Mouse (Mus musculus) gastrocnemius, adult 8-10 months (tissue): ENCODE measurements around the gene Rabl2. TPM values are rescaled to one million over a fixed set of nuclear protein-coding genes. Genes with fewer than 3 reads are reported as not detected.

Experiments used
- DNase-seq, 2 experiments: peaks; one replicate each; pipeline ENCODE4 v3.0.0; 2022; ENCODE audit warnings: low spot score in 2 of 2
- total RNA-seq, 4 experiments: library from RNA; stranded (reverse); gene quantifications; 2 replicates each; pipeline ENCODE4 v1.2.4; 2022

Rabl2 gene
- total RNA-seq: 1 to 10 TPM; 2.2 to 3.0 (median 2.6) TPM

DNA sequence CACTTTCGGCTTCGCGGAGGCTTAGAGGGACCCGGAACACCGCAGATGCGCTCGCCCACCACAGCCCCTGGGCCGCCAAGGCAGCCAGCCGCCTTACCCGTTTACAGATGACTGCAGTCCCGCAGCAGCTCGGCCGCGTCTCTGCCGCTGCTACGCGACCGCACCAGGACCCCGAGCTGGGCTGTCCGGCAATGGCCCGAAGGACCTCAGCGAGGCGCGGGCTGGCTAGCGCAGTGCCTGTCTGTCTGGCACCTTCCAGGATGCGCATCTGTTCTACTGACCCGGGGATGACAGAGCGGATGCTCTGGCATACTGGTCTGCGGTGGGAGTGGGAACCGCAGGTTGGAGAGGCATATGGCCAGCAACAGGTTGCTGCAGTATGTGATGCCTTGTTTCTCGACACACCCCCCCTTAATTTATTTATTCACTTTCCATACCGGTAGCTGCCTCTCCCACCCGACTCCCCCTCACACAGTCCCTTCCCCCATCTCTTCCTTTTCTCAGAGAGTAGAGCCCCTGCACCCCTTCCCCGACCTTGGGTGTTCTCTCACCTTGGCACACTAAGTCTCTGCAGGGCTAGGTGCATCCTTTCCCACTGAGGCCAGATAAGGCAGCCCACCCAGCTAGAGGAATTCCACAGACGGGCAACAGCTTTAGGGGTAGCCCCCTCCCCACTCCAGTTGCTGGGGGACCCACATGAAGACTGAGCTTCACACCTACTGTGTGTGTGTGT is at the start of gene Rabl2:
Gene Rabl2, minus strand, starts transcription at position 201 of the 733 bp plus-strand sequence.
- peak; percentile 74 to 78 for DNase-seq

DNA sequence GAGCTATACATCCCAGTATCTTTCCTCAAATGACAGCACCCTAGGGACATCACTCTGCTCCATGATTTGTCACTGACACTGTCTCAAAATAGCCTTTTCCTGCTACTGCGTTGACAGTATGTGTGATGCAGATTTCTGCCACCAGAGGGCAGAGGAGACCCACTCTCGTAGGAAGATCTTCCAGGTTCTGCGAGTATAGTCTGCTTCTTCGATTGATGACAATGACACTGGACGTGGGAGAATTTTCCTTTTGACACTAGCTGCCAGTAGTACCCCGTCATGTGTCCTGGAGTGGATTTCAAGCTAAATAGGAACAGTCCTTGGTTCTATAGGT is 31.9 kb upstream of the Rabl2 start:
- DNase-seq: peak in 1 of 2 experiments; percentile 20

DNA sequence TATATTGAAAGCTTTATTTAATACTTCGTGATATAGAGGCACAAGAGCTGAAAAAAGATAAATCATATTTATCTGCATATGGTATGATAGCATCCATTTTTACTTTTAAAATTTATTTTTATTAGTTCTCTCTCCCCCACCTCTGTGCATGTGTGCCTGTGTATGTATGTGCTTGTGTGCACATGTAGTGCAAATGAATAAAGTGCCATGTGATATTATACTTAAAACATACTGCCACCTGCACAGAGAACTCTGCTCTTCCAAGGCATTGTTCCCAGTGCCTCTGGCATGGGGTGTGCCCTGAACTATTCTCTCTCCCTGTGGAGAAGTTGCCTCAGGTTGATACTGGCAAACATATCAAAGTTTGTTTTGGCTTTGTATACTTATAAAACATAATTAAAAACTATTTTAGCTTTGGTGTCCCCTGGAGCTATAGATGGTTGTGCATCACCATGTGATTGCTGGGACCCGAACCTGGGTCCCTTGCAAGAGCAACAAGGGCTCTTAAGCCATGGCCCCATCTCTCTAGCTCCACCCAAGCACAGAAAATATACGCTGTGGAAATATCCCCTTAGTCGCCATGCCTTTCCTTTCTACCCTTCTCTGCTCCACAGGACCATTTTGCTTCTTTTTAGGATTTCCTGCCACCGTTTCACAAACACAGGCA is 31.4 kb upstream of the Rabl2 start:
- no peak for DNase-seq

DNA sequence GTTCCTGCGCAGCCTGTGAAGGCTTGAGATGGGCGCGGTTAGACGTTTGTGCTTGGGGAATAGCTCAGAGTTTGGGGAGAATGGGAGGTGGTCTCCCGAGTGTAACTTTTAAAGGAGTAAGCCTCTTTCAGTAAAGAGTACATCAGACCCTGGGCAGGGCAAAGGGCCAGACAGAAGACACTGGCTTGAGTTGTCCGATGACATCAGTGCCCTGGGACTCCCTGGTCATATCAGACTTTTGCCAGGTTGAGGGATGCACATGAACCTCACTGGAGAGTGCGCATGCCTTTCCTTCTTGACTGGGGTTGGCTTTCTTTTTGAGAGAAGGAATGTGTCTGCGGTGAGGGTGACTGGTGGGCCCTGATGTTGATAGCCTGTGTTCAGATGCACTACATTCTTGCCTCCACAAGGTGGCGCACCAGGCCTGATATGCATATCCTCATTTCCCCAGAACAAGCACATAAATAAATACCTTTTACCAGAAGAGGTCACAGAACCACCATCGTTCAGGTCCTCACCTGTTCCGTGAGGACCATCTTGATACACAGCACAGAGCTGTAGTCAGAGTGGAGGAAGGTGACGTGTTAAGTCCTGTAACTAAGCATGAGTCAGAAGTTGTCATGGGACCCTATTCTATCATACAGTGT is 30.7 kb upstream of the Rabl2 start:
- DNase-seq: no peak

DNA sequence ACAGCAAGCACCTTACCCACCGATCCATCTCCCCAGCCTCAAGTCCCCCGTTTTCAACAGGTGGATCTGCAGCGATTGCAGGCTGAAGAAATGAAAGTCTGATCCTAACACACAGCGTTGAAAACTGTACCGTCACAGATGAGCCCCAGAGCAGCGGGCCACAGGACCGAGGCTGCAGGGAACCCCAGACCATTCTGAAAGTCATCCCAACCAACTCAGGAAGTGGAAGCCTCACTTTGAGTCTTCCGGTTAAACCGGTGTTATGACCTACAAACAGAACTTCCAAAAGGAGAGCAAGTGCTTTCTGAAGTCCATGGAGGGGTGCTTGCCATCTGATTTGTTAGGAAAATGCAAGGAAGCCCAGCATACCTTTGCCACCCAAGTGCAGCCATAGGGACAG is 16.2 kb upstream of the Rabl2 start:
- no peak for DNase-seq

DNA sequence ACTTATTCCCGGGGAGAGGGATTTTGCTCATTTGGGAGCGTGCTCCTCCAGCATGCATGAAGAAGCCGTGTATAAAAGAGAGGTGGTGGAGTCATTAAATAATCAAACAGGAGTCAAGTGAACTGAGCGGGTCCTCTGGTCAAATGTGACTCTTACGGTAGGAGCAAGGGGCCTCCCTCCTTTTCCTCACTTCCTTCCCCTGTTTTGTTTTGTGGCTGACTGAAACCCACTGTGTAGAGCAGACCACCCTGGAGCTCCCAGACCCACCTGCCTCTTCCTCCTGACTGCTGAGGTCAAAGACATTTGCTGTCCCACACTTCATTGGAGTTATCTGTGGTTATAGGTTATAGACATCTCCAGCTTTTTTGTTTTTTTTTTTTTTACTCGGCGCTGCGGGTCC is 15.8 kb upstream of the Rabl2 start:
- DNase-seq: no peak

DNA sequence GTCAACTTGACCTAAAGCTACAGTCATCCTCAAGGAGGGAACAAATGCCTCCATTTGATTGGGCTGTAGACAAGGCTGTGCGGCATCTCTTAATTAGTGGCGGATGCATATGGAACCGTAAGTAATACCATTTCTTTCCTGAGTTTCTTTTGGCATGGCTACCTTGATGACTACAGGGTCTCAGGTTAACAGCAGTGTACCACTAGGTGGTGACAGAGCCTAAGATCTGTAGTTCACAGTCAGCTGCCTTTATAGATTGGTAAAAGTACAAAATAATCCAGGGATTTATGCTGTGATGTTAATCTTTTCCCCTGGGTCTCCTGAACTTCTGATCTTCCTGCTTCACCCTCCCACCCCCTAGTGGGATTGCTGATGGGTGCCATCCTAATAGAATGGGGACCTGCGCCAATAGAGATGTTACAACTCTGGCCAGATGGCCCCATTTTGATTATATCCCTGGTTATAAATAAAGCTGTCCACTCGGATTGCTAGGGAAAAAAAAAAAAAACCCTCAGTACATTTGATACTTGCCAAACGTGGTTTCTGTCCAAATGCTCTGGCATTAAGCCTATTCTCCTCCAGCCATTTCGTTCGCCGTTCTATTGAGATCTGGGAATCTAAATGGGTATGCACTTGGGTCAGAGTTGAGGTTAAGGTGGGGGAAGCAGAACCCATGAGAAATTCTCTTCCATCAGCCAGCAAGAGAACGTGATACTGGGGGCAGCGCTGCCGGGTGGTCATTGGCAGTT is 14.3 kb upstream of the Rabl2 start:
- no peak for DNase-seq

DNA sequence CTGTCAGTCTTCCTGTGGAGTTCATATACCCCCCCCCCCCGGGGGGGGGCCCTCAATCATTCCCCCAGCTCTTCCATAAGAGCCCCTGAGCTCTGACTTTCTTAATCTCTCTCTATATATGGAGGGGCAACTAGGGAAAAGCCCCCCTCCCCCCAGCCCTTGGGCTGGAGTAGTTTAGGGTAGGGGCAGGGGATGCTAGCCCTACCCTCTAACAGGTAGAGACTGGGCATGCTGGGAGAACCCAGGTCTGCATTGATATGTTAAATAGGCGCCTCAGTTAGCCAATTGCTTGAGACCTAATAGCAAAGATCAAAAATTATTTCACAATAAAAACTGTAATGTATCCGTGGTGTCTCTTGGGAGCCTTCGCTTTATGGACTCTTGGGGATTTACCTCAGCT is 825 bp upstream of the Rabl2 start:
- no peak for DNase-seq

DNA sequence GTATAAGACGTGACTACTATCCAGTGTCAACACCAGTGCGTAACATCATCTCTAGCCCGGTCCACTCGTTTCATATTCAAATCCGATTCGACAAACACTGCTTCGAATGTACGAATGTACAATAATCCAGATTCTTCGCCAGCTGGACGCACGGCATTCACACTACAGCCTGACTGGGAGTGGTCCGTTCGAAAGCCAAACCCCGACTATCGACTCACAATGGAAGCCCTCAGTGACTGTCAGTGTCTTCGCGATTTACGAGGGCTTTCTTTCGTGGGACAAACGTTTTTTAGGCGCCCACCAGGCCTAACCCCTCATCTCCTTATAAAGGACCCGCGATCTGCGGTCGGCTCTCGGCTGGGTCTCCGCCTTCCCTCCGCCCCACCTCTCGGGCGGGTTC is 406 bp downstream of the Rabl2 start:
- DNase-seq: no peak

DNA sequence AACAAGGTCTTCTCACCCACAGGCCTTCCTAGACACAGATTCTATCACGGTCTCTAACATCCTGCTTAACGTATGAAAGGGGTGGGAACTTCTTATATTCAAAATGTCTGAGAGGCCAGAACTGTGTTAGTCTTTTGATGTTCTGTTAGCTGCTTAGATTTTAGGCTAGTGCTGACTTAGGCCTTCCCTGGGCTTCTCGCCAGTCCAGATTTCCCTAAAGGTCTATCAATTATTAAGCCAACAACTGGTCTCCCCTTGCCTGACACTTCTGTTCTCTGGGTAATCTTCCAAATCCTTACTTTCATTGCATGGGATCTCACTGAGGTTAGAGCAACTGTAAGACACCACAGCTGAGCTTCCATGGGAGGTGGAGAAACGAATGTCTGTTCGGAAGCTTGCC is 2.6 kb downstream of the Rabl2 start:
- DNase-seq: no peak

DNA sequence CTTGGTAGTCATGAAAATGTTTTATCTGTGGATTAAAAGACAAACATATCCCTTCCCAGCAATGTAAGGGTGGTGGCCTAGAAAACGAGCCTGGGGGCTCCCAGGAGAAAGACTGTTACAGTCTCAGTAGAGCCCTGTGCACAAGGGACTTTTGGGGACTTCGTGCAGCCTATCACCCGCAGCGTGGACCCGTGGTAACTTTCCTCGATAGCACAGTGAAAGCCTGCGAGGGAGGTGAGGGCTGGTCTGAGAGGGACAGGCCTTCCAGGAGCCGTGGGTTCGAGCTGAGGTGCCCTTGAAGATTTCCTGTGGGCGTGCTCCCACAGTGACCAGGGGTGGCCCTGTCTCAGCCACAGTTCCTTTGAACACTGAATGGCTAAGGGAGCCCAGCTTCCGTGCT is 6.1 kb downstream of the Rabl2 start:
- DNase-seq: no peak

DNA sequence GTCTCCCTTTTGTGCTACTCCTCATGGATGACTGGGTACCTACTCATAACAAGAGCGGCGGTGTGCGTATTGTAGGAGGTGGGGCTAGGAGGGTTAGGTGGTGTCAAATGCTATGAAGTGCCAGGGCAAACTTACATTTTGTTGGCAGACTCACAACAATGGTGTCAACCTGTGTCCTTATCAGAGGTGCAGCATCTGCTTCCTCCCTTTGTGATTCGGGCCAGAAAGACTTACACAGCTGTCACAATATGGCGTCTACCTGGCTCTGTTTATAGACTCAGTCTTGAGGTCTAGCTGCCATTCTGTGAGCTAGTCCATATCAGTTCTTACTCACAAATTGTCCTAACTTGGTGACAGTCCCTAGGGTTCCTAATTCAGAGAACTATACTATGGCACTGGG is 6.6 kb downstream of the Rabl2 start:
- no peak for DNase-seq

DNA sequence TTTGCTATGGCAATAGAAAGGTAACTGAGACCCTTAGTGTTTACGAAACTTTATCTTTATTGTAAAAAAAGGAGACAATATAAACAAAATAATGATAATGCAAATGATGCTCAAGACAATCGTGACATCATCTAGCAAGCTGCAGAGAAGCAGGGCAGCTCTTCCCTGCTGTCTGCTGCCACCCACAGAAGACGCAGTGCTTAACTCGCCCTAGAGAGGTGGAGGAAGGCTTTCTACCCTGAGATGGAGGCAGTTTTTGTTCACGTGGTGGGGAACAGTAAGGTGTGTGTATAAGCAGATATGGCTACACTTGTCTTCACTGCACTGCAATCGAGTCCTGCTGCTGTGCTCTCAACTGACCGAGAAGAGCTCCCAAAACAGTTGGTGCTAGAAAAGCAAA is 9.2 kb downstream of the Rabl2 start:
- no peak for DNase-seq

DNA sequence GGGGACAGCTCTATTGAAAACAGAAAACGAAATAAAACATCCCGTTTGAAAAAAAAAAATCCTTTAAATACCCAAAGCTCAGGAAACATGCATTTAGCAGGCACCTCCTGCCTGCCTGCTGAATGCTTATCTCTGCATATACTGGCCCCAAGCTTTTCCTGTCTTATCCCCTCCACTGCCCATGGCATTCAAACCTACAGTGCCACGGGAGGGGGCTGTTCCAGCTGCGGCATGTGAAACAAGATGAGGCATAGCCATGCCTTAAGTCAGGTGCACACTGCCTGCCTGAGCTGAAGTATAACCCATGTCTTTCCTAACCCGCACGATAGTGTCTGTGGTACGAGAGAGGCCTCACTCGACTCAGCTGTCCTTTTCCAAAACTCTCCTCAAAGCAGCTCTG is 19.6 kb downstream of the Rabl2 start:
- DNase-seq: no peak

DNA sequence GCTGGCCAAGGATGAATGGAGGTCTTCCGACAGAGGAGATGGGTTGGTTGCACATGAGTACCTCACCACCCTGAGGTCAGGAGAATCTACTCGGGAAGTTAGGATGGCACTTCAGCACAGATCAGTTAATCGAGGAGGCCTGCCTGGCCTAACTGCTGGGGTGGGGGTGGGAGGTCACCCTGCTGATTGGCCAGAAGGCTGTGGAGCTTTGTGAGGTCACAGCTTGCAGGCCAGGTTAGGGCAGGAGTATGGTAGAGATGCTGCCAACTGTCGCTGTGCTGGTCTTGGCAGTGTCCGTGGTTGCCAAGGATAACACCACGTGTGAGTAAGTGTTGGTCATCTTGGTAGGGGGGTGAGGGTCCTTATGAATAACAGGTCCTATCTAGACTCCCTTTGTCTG is 23.6 kb downstream of the Rabl2 start, which contains the start of gene Acr:
Gene Acr, plus strand, starts transcription at position 213 of the 400 bp plus-strand sequence.
- no peak for DNase-seq

DNA sequence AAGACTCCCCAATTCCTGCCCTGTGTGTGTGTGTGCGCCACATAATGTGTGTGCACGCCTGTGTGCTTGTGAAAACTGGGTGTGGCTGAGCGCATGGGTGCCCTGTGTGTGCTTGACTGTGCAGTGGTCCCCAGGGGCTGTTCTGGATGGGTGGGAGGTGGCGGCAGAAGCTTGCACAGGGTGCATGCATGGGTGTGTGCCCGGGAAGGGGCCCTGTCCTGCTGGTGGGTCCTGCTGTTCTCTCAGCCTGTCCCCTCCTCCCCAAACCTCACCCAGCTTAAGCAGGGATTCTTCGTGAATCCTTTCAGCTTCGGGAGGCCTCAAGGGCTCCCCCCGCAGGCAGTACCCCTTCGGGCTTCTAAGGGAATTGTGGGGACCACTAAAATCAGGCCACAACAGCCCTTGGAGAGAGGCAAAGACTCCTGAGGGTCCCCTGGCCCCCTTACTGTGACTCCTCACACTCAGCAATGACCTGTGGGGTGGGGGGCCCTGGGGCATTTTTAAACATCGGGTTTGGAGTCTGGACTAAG is 32.5 kb downstream of the Rabl2 start:
- no peak for DNase-seq

DNA sequence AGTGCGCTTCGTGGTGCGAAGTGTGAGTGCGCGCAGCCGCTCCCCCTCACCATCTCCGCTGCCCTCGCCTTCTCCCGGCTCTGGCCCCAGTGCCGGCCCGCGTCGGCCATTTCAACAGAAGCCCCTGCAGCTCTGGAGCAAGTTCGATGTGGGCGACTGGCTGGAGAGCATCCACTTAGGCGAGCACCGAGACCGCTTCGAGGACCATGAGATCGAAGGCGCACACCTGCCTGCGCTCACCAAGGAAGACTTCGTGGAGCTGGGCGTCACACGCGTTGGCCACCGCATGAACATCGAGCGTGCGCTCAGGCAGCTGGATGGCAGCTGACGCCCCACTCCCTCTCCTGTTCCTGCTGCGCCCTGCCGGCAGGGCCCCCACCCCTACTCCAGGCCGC is 33.7 kb downstream of the Rabl2 start:
- no peak for DNase-seq

DNA sequence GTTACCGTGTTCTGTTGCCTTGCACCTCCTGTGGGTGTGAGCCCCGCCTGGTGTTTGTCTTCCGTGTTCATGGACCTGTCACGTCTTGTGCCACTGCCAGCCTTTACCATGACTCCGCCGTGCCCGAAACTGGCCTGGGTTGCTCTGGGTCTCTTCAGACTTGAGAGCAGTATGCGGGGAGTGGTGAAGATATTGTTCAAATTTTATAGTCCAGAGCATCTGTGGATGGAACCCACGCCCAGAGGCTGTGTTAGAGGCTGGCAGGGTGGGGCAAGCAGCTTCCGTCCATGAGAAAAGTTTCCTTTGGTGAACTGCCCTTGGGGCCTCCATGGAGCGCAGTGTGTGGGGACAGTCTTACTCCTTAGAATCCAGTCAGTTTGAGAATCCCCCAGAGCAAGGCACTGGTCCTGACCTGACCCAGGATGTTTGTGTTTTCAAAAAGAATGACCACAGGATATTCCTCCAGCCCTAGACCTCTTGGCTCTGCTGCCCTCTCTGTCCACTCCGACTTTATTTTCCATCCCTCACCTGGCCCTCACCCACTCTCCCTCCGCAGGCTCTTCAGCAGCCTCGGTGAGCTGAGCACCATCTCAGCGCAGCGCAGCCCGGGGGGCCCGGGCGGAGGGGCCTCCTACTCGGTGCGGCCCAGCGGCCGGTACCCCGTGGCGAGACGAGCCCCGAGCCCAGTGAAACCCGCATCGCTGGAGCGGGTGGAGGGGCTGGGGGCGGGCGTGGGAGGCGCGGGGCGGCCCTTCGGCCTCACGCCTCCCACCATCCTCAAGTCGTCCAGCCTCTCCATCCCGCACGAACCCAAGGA is 34.3 kb downstream of the Rabl2 start:
- DNase-seq: no peak

DNA sequence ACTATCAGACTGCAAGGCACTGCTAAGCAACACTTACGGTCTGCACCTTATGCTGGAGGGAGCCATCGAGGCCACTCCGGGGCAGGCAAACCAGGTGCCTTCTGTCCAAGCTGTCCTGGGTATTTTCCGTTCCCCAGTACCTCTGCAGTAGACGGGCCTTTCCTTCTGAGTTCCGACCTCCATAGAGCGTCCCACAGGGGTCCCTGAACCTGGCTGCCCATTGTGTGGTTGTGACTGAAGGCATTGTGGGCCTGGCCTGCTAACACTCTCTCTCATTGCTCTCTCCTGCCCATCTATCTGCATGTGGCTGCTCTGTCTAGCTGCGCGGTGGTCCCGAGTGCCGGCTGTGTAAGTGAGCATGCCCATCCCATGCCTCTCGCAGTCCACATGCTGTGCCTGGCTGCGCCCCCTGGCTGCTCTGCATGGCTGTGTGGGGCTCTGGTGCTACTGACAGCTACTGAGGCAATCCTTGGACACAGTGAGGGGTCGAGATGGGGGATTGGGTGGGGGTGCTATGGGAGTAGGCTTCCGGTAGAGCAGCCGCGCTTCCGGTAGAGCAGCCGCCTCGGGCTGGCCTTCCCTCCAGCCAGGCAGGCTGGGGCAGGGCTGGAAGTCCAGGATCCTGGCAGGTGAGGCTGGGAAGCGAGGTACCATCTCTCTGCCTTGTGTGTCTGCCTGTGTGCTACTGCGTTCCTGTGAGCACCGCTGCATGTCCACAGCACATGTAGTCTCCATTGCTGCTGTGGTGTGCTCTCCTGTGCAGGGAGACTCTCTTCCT is 35.1 kb downstream of the Rabl2 start:
- DNase-seq: no peak

DNA sequence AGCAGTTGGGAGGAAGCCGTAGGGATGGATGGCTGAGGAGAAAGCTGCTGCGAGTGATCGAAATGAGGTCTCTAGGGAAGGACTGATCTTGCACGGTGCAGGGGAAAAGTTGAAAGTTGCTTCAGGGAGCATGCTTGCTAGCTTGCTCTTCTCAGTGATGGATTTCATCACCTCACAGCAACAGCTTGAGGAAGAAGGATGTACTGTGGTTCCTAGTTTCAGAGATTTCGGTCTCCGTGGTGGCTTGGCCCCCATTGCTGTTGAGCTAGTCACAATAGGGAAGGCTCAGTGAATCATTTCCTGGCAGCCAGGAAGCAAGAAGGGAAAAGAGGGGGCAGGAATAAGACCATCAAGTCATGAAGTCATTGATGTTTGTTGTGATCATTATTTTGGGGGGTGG is 36.1 kb downstream of the Rabl2 start:
- no peak for DNase-seq
